Mouse (Mus musculus) bone marrow macrophage, adult 2 months (primary cell): ENCODE data around the gene Bri3.
A peak's percentile ranks its signal among the peaks of the same experiment; 100 is the strongest.

Experiments
- CTCF ChIP-seq: IDR thresholded peaks from 2 replicates; pipeline ENCODE4 v1.5.1; 2012; ENCODE audit warnings: low read depth, mild to moderate bottlenecking, low read length, moderate library complexity
- POLR2A ChIP-seq: IDR thresholded peaks from 2 replicates; pipeline ENCODE4 v1.6.1; 2012; ENCODE audit warnings: mild to moderate bottlenecking, low read depth, low read length, borderline replicate concordance

GRCm38 (mm10) chr5:144383936-144384335 is 139.7 kb downstream of the Bri3 start:
- TF ChIP-seq POLR2A (no peak), CTCF (peak; percentile 37; the same call in 1 of the 2 replicates)
